In the genomic region with DNA sequence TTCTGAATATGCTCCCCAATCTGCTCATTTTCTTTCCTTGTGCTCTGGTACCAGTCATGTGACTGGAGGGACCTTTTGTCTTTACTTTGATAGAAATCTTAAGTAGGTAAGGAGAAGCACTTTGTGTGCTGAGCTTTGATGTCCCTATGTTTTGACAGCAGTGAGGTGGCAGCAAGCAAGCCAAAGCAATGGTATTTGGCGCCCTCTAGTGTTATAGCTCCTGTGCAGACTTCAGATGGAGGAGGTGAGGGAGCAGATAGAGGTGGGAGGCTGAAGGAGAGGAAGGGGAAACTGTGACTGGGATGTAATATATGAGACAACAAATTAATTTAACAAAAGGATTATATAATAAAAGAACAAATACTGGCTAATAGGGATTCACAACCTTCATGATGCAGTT, we compare ENCODE assay signal across 9 mouse cellular contexts. TPM values are rescaled to one million over a fixed set of nuclear protein-coding genes. Genes with fewer than 3 reads are reported as not detected.
A peak's percentile ranks its signal among the peaks of the same experiment; 100 is the strongest.
DNase-seq lines count a peak whose midpoint lies in the region; ATAC-seq and TF ChIP-seq lines count a peak whose summit lies in the region.
"Had no signal": no experiment of that assay in that cellular context is flagged by ENCODE, and none has a peak within 500 bp of the region (broad histone marks: within the 10 kb centered on the region; RNA-seq: fewer than 3 reads in every experiment).

No protein-coding gene starts in this region.

- WGBS in forebrain, postnatal 0 days, result 0% methylated on average over 1 of the region's 1 CpGs
- WGBS in hindbrain, embryonic 14.5 days, result 0% methylated on average over 1 of the region's 1 CpGs

- POLR2A ChIA-PET in Patski (lab: Charles Lee), result interaction anchor here (1.1 to 1.4 kb wide), 2 partner anchors 16 to 208 kb away, joined by 3 to 6 read pairs; no protein-coding TSS in a partner anchor

- DNase-seq in Patski (ENCODE audit: low read depth, low spot score), result peak; percentile 25
- peak; percentile 72 for DNase-seq in cerebellum, adult 11 months
- DNase-seq in forebrain, postnatal 0 days, result peak; percentile 91
- DNase-seq in hindbrain, embryonic 14.5 days (ENCODE audit: low spot score), result peak; percentile 90
- DNase-seq in layer of hippocampus, postnatal 14 days (ENCODE audit: low spot score in 2 of 2), result peak; percentile 63 to 89
- peak; percentile 93 for DNase-seq in lung, postnatal 36 days
- DNase-seq in right cerebral cortex, postnatal 36 days (ENCODE audit: low spot score in 2 of 2), result peak; percentile 45 to 59
- DNase-seq in yolk sac, embryonic 10.5 days (ENCODE audit: low spot score), result peak; percentile 69

- H3K9me3 ChIP-seq in forebrain, postnatal 0 days (ENCODE audit: low read length), result no peaks in the 10 kb centered on the region
- no peaks in the 10 kb centered on the region for H3K9me3 ChIP-seq in hindbrain, embryonic 14.5 days (ENCODE audit: control insufficient read depth, low read length)
- H3K9me3 ChIP-seq: neural tube, embryonic 13.5 days had no signal

- no peak overlapping the region for H3K4me2 ChIP-seq in forebrain, postnatal 0 days (ENCODE audit: low read depth)
- H3K4me2 ChIP-seq in hindbrain, embryonic 14.5 days (replicated peaks), result no peak overlapping the region
- H3K4me2 ChIP-seq: neural tube, embryonic 13.5 days had no signal

- no peak overlapping the region for H3K4me3 ChIP-seq in forebrain, postnatal 0 days (ENCODE audit: low read depth, low read length)
- H3K4me3 ChIP-seq in hindbrain, embryonic 14.5 days (replicated peaks; ENCODE audit: low read length), result no peak overlapping the region
- H3K4me3 ChIP-seq: neural tube, embryonic 13.5 days had no signal

- peak; percentile 96 for TF ChIP-seq CTCF in Patski (IDR thresholded peaks at IDR 0.05)
- peak; percentile 96 for TF ChIP-seq CTCF in forebrain, postnatal 0 days (IDR thresholded peaks at IDR 0.05; ENCODE audit: low read depth)

- in situ Hi-C loops in Patski (cut with MboI; ENCODE audit: low pct_unique_long_range_greater_than_20kb), result loop anchor here (5.0 to 25.0 kb wide), 2 partner anchors 137 to 207 kb away; no protein-coding TSS in a partner anchor

- no peaks in the 10 kb centered on the region for H3K36me3 ChIP-seq in forebrain, postnatal 0 days (ENCODE audit: insufficient read depth)
- H3K36me3 ChIP-seq in hindbrain, embryonic 14.5 days (replicated peaks; ENCODE audit: control insufficient read depth, insufficient read depth), result no peaks in the 10 kb centered on the region
- H3K36me3 ChIP-seq: neural tube, embryonic 13.5 days had no signal

- ATAC-seq in Patski, result peak; percentile 54
- peak; percentile 78 for ATAC-seq in forebrain, postnatal 0 days
- peak; percentile 59; the same call in 1 of the 2 replicates for ATAC-seq in hindbrain, embryonic 14.5 days (ENCODE audit: low FRiP score)

- no peak overlapping the region for H3K27ac ChIP-seq in forebrain, postnatal 0 days (ENCODE audit: low read depth, low read length)
- H3K27ac ChIP-seq in hindbrain, embryonic 14.5 days, result no peak overlapping the region
- H3K27ac ChIP-seq: neural tube, embryonic 13.5 days had no signal

- H3K9ac ChIP-seq in forebrain, postnatal 0 days, result no peak overlapping the region
- no peak overlapping the region for H3K9ac ChIP-seq in hindbrain, embryonic 14.5 days
- H3K9ac ChIP-seq: neural tube, embryonic 13.5 days had no signal

- no peaks in the 10 kb centered on the region for H3K27me3 ChIP-seq in Patski
- H3K27me3 ChIP-seq in forebrain, postnatal 0 days (ENCODE audit: insufficient read depth, low read length), result no peaks in the 10 kb centered on the region
- H3K27me3 ChIP-seq in hindbrain, embryonic 14.5 days (ENCODE audit: control insufficient read depth, insufficient read depth, low read length), result no peaks in the 10 kb centered on the region
- H3K27me3 ChIP-seq: neural tube, embryonic 13.5 days had no signal

- no peaks in the 10 kb centered on the region for H3K4me1 ChIP-seq in forebrain, postnatal 0 days (ENCODE audit: insufficient read depth)
- H3K4me1 ChIP-seq in hindbrain, embryonic 14.5 days (replicated peaks; ENCODE audit: control insufficient read depth, insufficient read depth, low read length), result no peaks in the 10 kb centered on the region
- H3K4me1 ChIP-seq: neural tube, embryonic 13.5 days had no signal

- CTCF ChIA-PET in Patski (lab: Charles Lee), result interaction anchor here (0.6 to 3.2 kb wide), 22 partner anchors 8 to 224 kb away, joined by 3 to 19 read pairs (median 4); no protein-coding TSS in a partner anchor

RNA-seq across cellular contexts. Expression of gene Nfat5, which starts 30.9 kb away (rescaled TPM):
- polyA plus RNA-seq in Patski (2021), result 113 TPM
- total RNA-seq in forebrain, postnatal 0 days (2014; rRNA removed), result 13.5 and 22.1 TPM in 2 replicates
- 1.2 and 4.2 TPM in 2 replicates for polyA plus RNA-seq in forebrain, postnatal 0 days (2015; fragmentation: Nextera tagmentation; extraction: Ambion mirVana)
- polyA plus RNA-seq in hindbrain, embryonic 14.5 days (2014; fragmentation: Nextera tagmentation; extraction: Ambion mirVana), result 8.0 and 12.0 TPM in 2 replicates
- 10 to 100 TPM; 47.2 to 52.5 TPM for total RNA-seq in layer of hippocampus, postnatal 14 days (2021)

Comparison
In these comparisons a context has a peak if more than half of its experiments do, and no peak if none do; other contexts are left out.
1. DNase-seq: peak in every context shown above with its lines; median percentile 93 in lung, postnatal 36 days; 91 in forebrain, postnatal 0 days; 90 in hindbrain, embryonic 14.5 days; 76 in layer of hippocampus, postnatal 14 days; 72 in cerebellum, adult 11 months; 69 in yolk sac, embryonic 10.5 days; 52 in right cerebral cortex, postnatal 36 days; 25 in Patski.